Mouse (Mus musculus): ENCODE data around the gene Sprr2j-ps. TPM values are rescaled to one million over a fixed set of nuclear protein-coding genes. Genes with fewer than 3 reads are reported as not detected.

Gene Sprr2j-ps
- polyA plus RNA-seq (2015; fragmentation: Nextera tagmentation; extraction: Ambion mirVana): not detected in 2 replicates

- no peaks in the 10 kb centered on the region for H3K36me3 ChIP-seq (ENCODE audit: poor library complexity, severe bottlenecking)
- H3K4me1 ChIP-seq: no peaks in the 10 kb centered on the region
- no peaks in the 10 kb centered on the region for H3K27me3 ChIP-seq
- no peak for ATAC-seq
- H3K27ac ChIP-seq: no peak within 1 kb of the TSS
- 88% methylated on average over 2 of the region's 2 CpGs for WGBS
- H3K9me3 ChIP-seq (replicated peaks): no peaks in the 10 kb centered on the region
- no peak within 1 kb of the TSS for H3K4me3 ChIP-seq
- H3K9ac ChIP-seq: no peak within 1 kb of the TSS
- no peak within 1 kb of the TSS for H3K4me2 ChIP-seq
Measured at GRCm38 (mm10) chr3:92417782-92418181, at the start of gene Sprr2j-ps. TSS of gene Sprr2j-ps (plus strand) at chr3:92418082.

GRCm38 (mm10) chr3:92373613-92374012, 44.3 kb upstream of the Sprr2j-ps start:
- no peak overlapping the region for H3K9ac ChIP-seq
- H3K4me1 ChIP-seq: no peaks in the 10 kb centered on the region
- no peaks in the 10 kb centered on the region for H3K9me3 ChIP-seq (replicated peaks)
- H3K27ac ChIP-seq: no peak overlapping the region
- ATAC-seq: no peak
- no peak overlapping the region for H3K4me2 ChIP-seq
- H3K4me3 ChIP-seq: no peak overlapping the region
- no peaks in the 10 kb centered on the region for H3K27me3 ChIP-seq
- 84% methylated on average over 2 of the region's 2 CpGs for WGBS
- H3K36me3 ChIP-seq (ENCODE audit: poor library complexity, severe bottlenecking): no peaks in the 10 kb centered on the region

GRCm38 (mm10) chr3:92385385-92385784, 32.5 kb upstream of the Sprr2j-ps start, which contains the start of gene Sprr2h:
TSS of gene Sprr2h (plus strand) at chr3:92385685.
- Histone ChIP-seq H3K9ac (no peak within 1 kb of the TSS), H3K4me2 (no peak within 1 kb of the TSS), H3K36me3 (ENCODE audit: poor library complexity, severe bottlenecking) (no peaks in the 10 kb centered on the region), H3K27ac (no peak within 1 kb of the TSS), H3K27me3 (no peaks in the 10 kb centered on the region), H3K4me1 (no peaks in the 10 kb centered on the region), H3K4me3 (no peak within 1 kb of the TSS), H3K9me3 (replicated peaks) (no peaks in the 10 kb centered on the region)
- WGBS: 82% methylated on average over 1 of the region's 1 CpGs
- ATAC-seq: no peak

DNA sequence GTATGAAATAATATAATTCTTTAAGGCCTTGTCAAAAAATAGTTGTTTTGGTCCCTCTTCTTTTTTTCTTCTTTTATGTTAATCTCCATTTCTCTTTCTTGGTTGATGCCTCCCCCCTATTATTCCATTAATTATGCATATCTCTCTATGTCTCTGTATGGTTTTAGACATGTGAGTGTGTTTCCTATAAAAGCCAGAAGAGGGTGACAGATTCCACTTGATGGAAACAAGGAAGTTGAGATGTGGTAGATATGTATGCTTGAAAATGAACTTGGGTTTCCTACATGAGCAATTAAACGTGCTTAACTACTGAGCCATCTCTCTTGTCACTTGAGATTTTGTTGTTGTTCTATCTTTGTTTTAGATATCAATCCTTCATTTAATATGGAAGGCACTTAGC, 23.6 kb upstream of the Sprr2j-ps start:
- no peak for ATAC-seq
- 55% methylated on average over 1 of the region's 1 CpGs for WGBS
- Histone ChIP-seq H3K36me3 (ENCODE audit: poor library complexity, severe bottlenecking) (no peaks in the 10 kb centered on the region), H3K9me3 (replicated peaks) (no peaks in the 10 kb centered on the region), H3K4me3 (no peak overlapping the region), H3K4me2 (no peak overlapping the region), H3K9ac (no peak overlapping the region), H3K4me1 (no peaks in the 10 kb centered on the region), H3K27ac (no peak overlapping the region), H3K27me3 (no peaks in the 10 kb centered on the region)

GRCm38 (mm10) chr3:92407691-92408090, 10.2 kb upstream of the Sprr2j-ps start, which contains the start of gene Sprr2i:
TSS of gene Sprr2i (plus strand) at chr3:92407991.
- ATAC-seq: no peak
- Histone ChIP-seq H3K27me3 (no peaks in the 10 kb centered on the region), H3K9me3 (replicated peaks) (no peaks in the 10 kb centered on the region), H3K4me3 (no peak within 1 kb of the TSS), H3K36me3 (ENCODE audit: poor library complexity, severe bottlenecking) (no peaks in the 10 kb centered on the region), H3K4me1 (no peaks in the 10 kb centered on the region), H3K4me2 (no peak within 1 kb of the TSS), H3K9ac (no peak within 1 kb of the TSS), H3K27ac (no peak within 1 kb of the TSS)
- 86% methylated on average over 2 of the region's 2 CpGs for WGBS

DNA sequence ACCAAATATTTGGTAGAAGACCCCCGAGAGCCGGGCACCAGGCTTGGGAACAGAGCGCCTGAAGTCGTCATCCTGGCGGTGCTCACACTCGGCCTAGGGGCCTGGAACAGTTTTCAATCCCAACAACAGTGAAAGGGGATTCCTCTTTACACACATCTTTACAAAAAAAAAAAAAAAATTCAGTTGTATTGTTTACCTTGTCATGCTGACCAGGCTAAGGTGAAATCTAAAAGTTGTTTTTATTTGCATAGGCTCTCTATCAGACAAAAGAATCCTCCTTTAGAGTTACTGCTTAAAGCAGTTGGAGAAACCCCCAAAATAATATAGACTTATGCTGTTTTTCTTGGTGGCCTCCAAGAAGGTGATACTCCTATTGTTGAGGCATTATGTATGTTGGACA, 11.4 kb downstream of the Sprr2j-ps start, which contains the start of gene Gm9774:
TSS of gene Gm9774 (minus strand) at position 101 of the 400 bp plus-strand sequence.
- Histone ChIP-seq H3K27ac (no peak within 1 kb of the TSS), H3K9me3 (replicated peaks) (no peaks in the 10 kb centered on the region), H3K4me1 (no peaks in the 10 kb centered on the region), H3K27me3 (no peaks in the 10 kb centered on the region), H3K4me3 (no peak within 1 kb of the TSS), H3K9ac (no peak within 1 kb of the TSS), H3K36me3 (ENCODE audit: poor library complexity, severe bottlenecking) (no peaks in the 10 kb centered on the region), H3K4me2 (no peak within 1 kb of the TSS)
- no peak for ATAC-seq
- 91% methylated on average over 6 of the region's 6 CpGs for WGBS

DNA sequence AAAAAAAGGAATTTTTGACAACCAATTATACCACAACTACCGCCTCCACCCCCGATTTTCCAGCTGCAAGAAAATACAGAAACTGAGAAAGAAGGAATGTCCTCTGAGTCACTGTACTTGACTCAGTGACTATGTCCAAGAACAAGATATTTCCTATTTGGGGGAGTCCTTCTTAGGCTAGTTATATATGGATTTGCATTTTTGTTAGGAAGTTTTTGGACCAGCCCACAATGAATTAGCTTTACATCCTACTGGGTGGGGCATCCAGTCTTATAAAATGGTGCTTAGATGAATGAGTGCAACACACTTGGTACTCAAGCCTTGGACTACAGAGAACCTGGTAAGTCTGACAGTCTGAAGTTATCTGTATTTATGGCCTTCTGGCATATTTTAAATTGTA, 14.4 kb downstream of the Sprr2j-ps start, which contains the start of gene Sprr2k:
TSS of gene Sprr2k (plus strand) at position 301 of the 400 bp plus-strand sequence.
- no peak within 1 kb of the TSS for H3K4me2 ChIP-seq
- WGBS: 90% methylated on average over 2 of the region's 2 CpGs
- H3K4me1 ChIP-seq: no peaks in the 10 kb centered on the region
- H3K9ac ChIP-seq: no peak within 1 kb of the TSS
- no peaks in the 10 kb centered on the region for H3K27me3 ChIP-seq
- H3K27ac ChIP-seq: no peak within 1 kb of the TSS
- ATAC-seq: no peak
- no peaks in the 10 kb centered on the region for H3K9me3 ChIP-seq (replicated peaks)
- no peak within 1 kb of the TSS for H3K4me3 ChIP-seq
- H3K36me3 ChIP-seq (ENCODE audit: poor library complexity, severe bottlenecking): no peaks in the 10 kb centered on the region

- no peak for ATAC-seq
- Histone ChIP-seq H3K9ac (no peak within 1 kb of the TSS), H3K9me3 (replicated peaks) (no peaks in the 10 kb centered on the region), H3K36me3 (ENCODE audit: poor library complexity, severe bottlenecking) (no peaks in the 10 kb centered on the region), H3K4me3 (no peak within 1 kb of the TSS), H3K4me1 (no peaks in the 10 kb centered on the region), H3K27ac (no peak within 1 kb of the TSS), H3K4me2 (no peak within 1 kb of the TSS), H3K27me3 (no peaks in the 10 kb centered on the region)
- WGBS: 96% methylated on average over 3 of the region's 3 CpGs
Measured at GRCm38 (mm10) chr3:92438689-92439088, 20.8 kb downstream of the Sprr2j-ps start, which contains the start of gene Sprr1b. TSS of gene Sprr1b (minus strand) at chr3:92438789.

GRCm38 (mm10) chr3:92440177-92440576, 22.3 kb downstream of the Sprr2j-ps start:
- no peaks in the 10 kb centered on the region for H3K9me3 ChIP-seq (replicated peaks)
- no peak overlapping the region for H3K27ac ChIP-seq

DNA sequence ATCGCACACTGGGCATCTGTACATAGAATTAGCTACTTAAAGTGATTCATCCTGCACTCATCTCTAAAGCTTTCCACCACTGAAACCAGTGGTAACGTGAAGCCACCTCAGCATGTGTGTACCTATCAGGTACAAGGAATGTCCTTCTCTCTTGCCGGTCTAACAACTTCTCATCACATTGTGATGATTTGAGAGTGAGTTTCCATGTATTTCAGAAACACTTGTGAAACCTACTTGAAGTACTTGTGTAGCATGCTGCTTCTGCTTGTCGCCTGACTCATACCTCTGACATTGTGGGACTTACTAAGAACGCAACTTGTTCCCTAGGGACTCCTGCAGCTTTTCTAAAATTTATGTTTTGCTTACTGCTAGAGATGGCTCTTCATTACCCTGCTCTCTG, 37.3 kb downstream of the Sprr2j-ps start:
- H3K4me3 ChIP-seq: no peak overlapping the region
- no peaks in the 10 kb centered on the region for H3K4me1 ChIP-seq
- H3K9me3 ChIP-seq (replicated peaks): no peaks in the 10 kb centered on the region
- no peak overlapping the region for H3K27ac ChIP-seq
- ATAC-seq: no peak
- H3K4me2 ChIP-seq: no peak overlapping the region
- H3K27me3 ChIP-seq: no peaks in the 10 kb centered on the region
- no peaks in the 10 kb centered on the region for H3K36me3 ChIP-seq (ENCODE audit: poor library complexity, severe bottlenecking)
- 90% methylated on average over 5 of the region's 5 CpGs for WGBS
- no peak overlapping the region for H3K9ac ChIP-seq

More at GRCm38 (mm10) chr3:92440177-92440576, 22.3 kb downstream of the Sprr2j-ps start:
- 90% methylated on average over 3 of the region's 3 CpGs for WGBS
- no peaks in the 10 kb centered on the region for H3K36me3 ChIP-seq (ENCODE audit: poor library complexity, severe bottlenecking)
- H3K27me3 ChIP-seq: no peaks in the 10 kb centered on the region
- no peak overlapping the region for H3K4me2 ChIP-seq
- H3K4me1 ChIP-seq: no peaks in the 10 kb centered on the region
- H3K9ac ChIP-seq: no peak overlapping the region
- no peak for ATAC-seq
- H3K4me3 ChIP-seq: no peak overlapping the region

- Histone ChIP-seq H3K27ac (no peak within 1 kb of the TSS), H3K4me1 (no peaks in the 10 kb centered on the region), H3K36me3 (ENCODE audit: poor library complexity, severe bottlenecking) (no peaks in the 10 kb centered on the region), H3K27me3 (no peaks in the 10 kb centered on the region), H3K4me3 (no peak within 1 kb of the TSS), H3K9ac (no peak within 1 kb of the TSS), H3K9me3 (replicated peaks) (no peaks in the 10 kb centered on the region), H3K4me2 (no peak within 1 kb of the TSS)
- 73% methylated on average over 2 of the region's 2 CpGs for WGBS
- ATAC-seq: no peak
Measured at GRCm38 (mm10) chr3:92458620-92459019, 40.7 kb downstream of the Sprr2j-ps start, which contains the start of gene Sprr3. TSS of gene Sprr3 (minus strand) at chr3:92458720.

- H3K4me3 ChIP-seq: no peak overlapping the region
- H3K4me1 ChIP-seq: no peaks in the 10 kb centered on the region
- no peak overlapping the region for H3K4me2 ChIP-seq
- ATAC-seq: no peak
- no peaks in the 10 kb centered on the region for H3K36me3 ChIP-seq (ENCODE audit: poor library complexity, severe bottlenecking)
- H3K27ac ChIP-seq: no peak overlapping the region
- H3K9me3 ChIP-seq (replicated peaks): no peaks in the 10 kb centered on the region
- WGBS: 88% methylated on average over 1 of the region's 1 CpGs
- no peaks in the 10 kb centered on the region for H3K27me3 ChIP-seq
- no peak overlapping the region for H3K9ac ChIP-seq
Measured at GRCm38 (mm10) chr3:92466576-92466975, 48.7 kb downstream of the Sprr2j-ps start.

DNA sequence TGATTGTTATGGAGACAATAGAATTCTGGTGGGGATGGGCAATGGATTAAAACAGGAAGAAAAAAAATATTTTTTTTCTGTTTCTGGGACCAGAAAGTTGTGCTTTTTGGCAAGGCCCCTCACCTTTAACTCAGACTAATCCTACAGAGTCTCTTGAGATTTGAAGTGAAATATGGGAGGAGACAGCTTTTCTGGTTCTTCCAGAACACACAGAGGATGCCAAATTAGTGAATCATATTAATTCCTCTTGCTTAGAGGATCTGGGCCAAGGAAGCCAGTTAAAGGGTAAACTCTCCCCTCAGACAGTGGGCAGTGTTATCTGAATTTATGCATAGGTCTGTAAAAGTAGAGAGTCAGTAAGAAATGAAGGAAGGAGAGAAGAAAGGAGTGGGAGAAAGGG, 49.5 kb downstream of the Sprr2j-ps start:
- no peaks in the 10 kb centered on the region for H3K27me3 ChIP-seq
- H3K9ac ChIP-seq: no peak overlapping the region
- ATAC-seq: no peak
- no peaks in the 10 kb centered on the region for H3K9me3 ChIP-seq (replicated peaks)
- no peaks in the 10 kb centered on the region for H3K36me3 ChIP-seq (ENCODE audit: poor library complexity, severe bottlenecking)
- H3K4me1 ChIP-seq: no peaks in the 10 kb centered on the region
- H3K27ac ChIP-seq: no peak overlapping the region
- H3K4me3 ChIP-seq: no peak overlapping the region
- H3K4me2 ChIP-seq: no peak overlapping the region
